ENCODE assay signal across 8 mouse cellular contexts in genomic region chr7:45458748-45459563, GRCm38 (mm10). TPM values are rescaled to one million over a fixed set of nuclear protein-coding genes. Genes with fewer than 3 reads are reported as not detected.
DNase-seq lines count a peak whose midpoint lies in the region; ATAC-seq and TF ChIP-seq lines count a peak whose summit lies in the region.

No protein-coding gene starts in this region.

- no peak for TF ChIP-seq CTCF in MEL (IDR thresholded peaks at IDR 0.05 in 2 of 3, conservative IDR thresholded peaks at IDR 0.05 in 1 of 3; ENCODE audit: control insufficient read depth in 1 of 3, insufficient read depth in 1 of 3, low read depth in 2 of 3, low read length in 3 of 3, poor library complexity in 1 of 3, severe bottlenecking in 1 of 3)
- no peak for TF ChIP-seq CTCF in cerebellum, adult 2 months (IDR thresholded peaks at IDR 0.05; ENCODE audit: borderline replicate concordance, insufficient read depth, low read depth, low read length)
- no peak for TF ChIP-seq CTCF in forebrain, postnatal 0 days (IDR thresholded peaks at IDR 0.05; ENCODE audit: low read depth)

- TF ChIP-seq EP300 in MEL (IDR thresholded peaks at IDR 0.05; ENCODE audit: low read depth in 1 of 2, low read length in 2 of 2), result no peak

- no peaks in the 10 kb centered on the region for H3K27me3 ChIP-seq in MEL (ENCODE audit: control insufficient read depth in 1 of 2, insufficient read depth in 2 of 2, low read length in 2 of 2)
- no peaks in the 10 kb centered on the region for H3K27me3 ChIP-seq in cerebellum, adult 2 months (ENCODE audit: control insufficient read depth, insufficient read depth, low read length)
- no peaks in the 10 kb centered on the region for H3K27me3 ChIP-seq in forebrain, postnatal 0 days (ENCODE audit: insufficient read depth, low read length)
- H3K27me3 ChIP-seq in hindbrain, embryonic 11.5 days (ENCODE audit: control insufficient read depth, insufficient read depth, low read length), result no peaks in the 10 kb centered on the region

- no peak for TF ChIP-seq RAD21 in MEL (IDR thresholded peaks at IDR 0.05; ENCODE audit: low read depth, low read length)

- H3K79me2 ChIP-seq in MEL (ENCODE audit: control insufficient read depth, insufficient read depth, low read length, poor library complexity), result peaks cover 24% of the 10 kb centered on the region

- H3K4me2 ChIP-seq in forebrain, postnatal 0 days (ENCODE audit: low read depth), result peak overlapping the region; percentile 76
- peak overlapping the region; percentile 64 for H3K4me2 ChIP-seq in hindbrain, embryonic 11.5 days (replicated peaks; ENCODE audit: low read depth, low read length)

- DNase-seq in MEL (ENCODE audit: low read depth, low spot score), result peak; percentile 84
- DNase-seq in cerebellum, adult 2 months, result peak; percentile 81 to 86
- DNase-seq in forebrain, postnatal 0 days, result peak; percentile 94
- peak; percentile 92 for DNase-seq in hindbrain, embryonic 11.5 days (ENCODE audit: low spot score)
- peak; percentile 73 to 81 for DNase-seq in layer of hippocampus, postnatal 25 days (ENCODE audit: extremely low spot score in 1 of 2, low spot score in 1 of 2)
- peak; percentile 78 for DNase-seq in lung, postnatal 25 days (ENCODE audit: low spot score)
- peak; percentile 87 for DNase-seq in retina, embryonic 14.5 days (ENCODE audit: low spot score)
- peak; percentile 87 for DNase-seq in thymus, postnatal 25 days

- H3K36me3 ChIP-seq in MEL (ENCODE audit: control insufficient read depth in 1 of 2, insufficient read depth in 2 of 2, low read length in 2 of 2), result peaks cover 7 to 22% of the 10 kb centered on the region in 2 experiments
- peaks cover 48% of the 10 kb centered on the region for H3K36me3 ChIP-seq in forebrain, postnatal 0 days (ENCODE audit: insufficient read depth)
- H3K36me3 ChIP-seq in hindbrain, embryonic 11.5 days (ENCODE audit: control insufficient read depth, insufficient read depth, low read length), result peaks cover 8% of the 10 kb centered on the region

- peak overlapping the region; percentile 93 for H3K9ac ChIP-seq in MEL (ENCODE audit: control insufficient read depth, low read depth, low read length, poor library complexity, severe bottlenecking)
- H3K9ac ChIP-seq in forebrain, postnatal 0 days, result peak overlapping the region; percentile 87
- H3K9ac ChIP-seq in hindbrain, embryonic 11.5 days (ENCODE audit: low read depth, low read length), result peak overlapping the region; percentile 92

- peaks cover 7 to 22% of the 10 kb centered on the region in 2 experiments; a peak in 3 of 4 replicates for H3K4me1 ChIP-seq in MEL (ENCODE audit: control insufficient read depth in 1 of 2, insufficient read depth in 2 of 2, low read length in 2 of 2)
- H3K4me1 ChIP-seq in cerebellum, adult 2 months (ENCODE audit: control insufficient read depth, insufficient read depth, low read length), result peaks cover 11% of the 10 kb centered on the region
- peaks cover 21% of the 10 kb centered on the region for H3K4me1 ChIP-seq in forebrain, postnatal 0 days (ENCODE audit: insufficient read depth)
- peaks cover 16% of the 10 kb centered on the region for H3K4me1 ChIP-seq in hindbrain, embryonic 11.5 days (replicated peaks; ENCODE audit: control insufficient read depth, insufficient read depth, low read length)

- no peak; a peak in 2 of 4 replicates for TF ChIP-seq POLR2A in MEL (IDR thresholded peaks at IDR 0.05; ENCODE audit: control insufficient read depth in 1 of 2, insufficient read depth in 1 of 2, low read depth in 1 of 2, low read length in 2 of 2, poor library complexity in 1 of 2)
- no peak for TF ChIP-seq POLR2A in cerebellum, adult 2 months (IDR thresholded peaks at IDR 0.05; ENCODE audit: borderline replicate concordance, insufficient read depth, low read length)

- WGBS in cerebellum, adult 2 months, result under 1% methylated on average over 43 of the region's 43 CpGs
- WGBS in forebrain, postnatal 0 days, result 0% methylated on average over 41 of the region's 43 CpGs
- WGBS in hindbrain, embryonic 11.5 days, result 1% methylated on average over 38 of the region's 43 CpGs

- peak overlapping the region; percentile 88 for H3K27ac ChIP-seq in MEL (ENCODE audit: control insufficient read depth, low read depth, low read length)
- peak overlapping the region; percentile 71 for H3K27ac ChIP-seq in cerebellum, adult 2 months (ENCODE audit: insufficient read depth, low read length)
- H3K27ac ChIP-seq in forebrain, postnatal 0 days (ENCODE audit: low read depth, low read length), result peak overlapping the region; percentile 92
- H3K27ac ChIP-seq in hindbrain, embryonic 11.5 days (ENCODE audit: low read depth, low read length), result peak overlapping the region; percentile 67

- H3K9me3 ChIP-seq in MEL (replicated peaks; ENCODE audit: insufficient read depth, low read length), result no peaks in the 10 kb centered on the region
- no peaks in the 10 kb centered on the region for H3K9me3 ChIP-seq in forebrain, postnatal 0 days (ENCODE audit: low read length)
- H3K9me3 ChIP-seq in hindbrain, embryonic 11.5 days (ENCODE audit: control insufficient read depth, low read length), result no peaks in the 10 kb centered on the region

- ATAC-seq in forebrain, postnatal 0 days, result peak; percentile 77
- peak; percentile 80 for ATAC-seq in hindbrain, embryonic 11.5 days (ENCODE audit: low FRiP score)

- H3K4me3 ChIP-seq in MEL (ENCODE audit: control insufficient read depth in 1 of 2, insufficient read depth in 1 of 2, low read depth in 2 of 2, low read length in 2 of 2), result peak overlapping the region; percentile 78 to 80
- peak overlapping the region; percentile 96 for H3K4me3 ChIP-seq in cerebellum, adult 2 months (replicated peaks; ENCODE audit: insufficient read depth, low read depth, low read length)
- peak overlapping the region; percentile 87 for H3K4me3 ChIP-seq in forebrain, postnatal 0 days (ENCODE audit: low read depth, low read length)
- H3K4me3 ChIP-seq in hindbrain, embryonic 11.5 days (ENCODE audit: low read depth, low read length), result peak overlapping the region; percentile 84

TF ChIP-seq in MEL, 35 proteins besides CTCF, POLR2A, EP300 and RAD21 (continues in another document):
- TF ChIP-seq ZC3H11A (IDR thresholded peaks at IDR 0.05; ENCODE audit: low read depth, low read length) (no peak), KAT2A (conservative IDR thresholded peaks at IDR 0.05; ENCODE audit: low read depth, low read length) (no peak), TCF12 (IDR thresholded peaks at IDR 0.05; ENCODE audit: low read depth, low read length) (no peak), MYB (IDR thresholded peaks at IDR 0.05; ENCODE audit: low read depth, low read length) (no peak), MAX (IDR thresholded peaks at IDR 0.05; ENCODE audit: low read length) (0 out of 2 replicates have a peak, but pooled peaks have one; percentile 25), POLR2AphosphoS2 (IDR thresholded peaks at IDR 0.05; ENCODE audit: low read length) (no peak)

RNA-seq across cellular contexts. Expression of gene Ftl1, which starts 0.7 kb away (rescaled TPM):
- 1,416 and 1,470 TPM in 2 replicates for total RNA-seq in MEL (2012; rRNA removed)
- 1,000 to 10,000 TPM in 1 of 2 experiments, not detected in 1; 2,290 TPM for polyA plus RNA-seq in MEL (2012; ENCODE audit: insufficient read depth in 1 of 2, insufficient read length in 2 of 2, low read depth in 1 of 2, low replicate concordance in 2 of 2, missing spikeins in 1 of 2)
- 463 and 480 TPM in 2 replicates for polyA plus RNA-seq in cerebellum, adult 2 months (2012; rRNA removed)
- 2,541 and 3,015 TPM in 2 replicates for total RNA-seq in forebrain, postnatal 0 days (2014; rRNA removed)
- polyA plus RNA-seq in forebrain, postnatal 0 days (2015; fragmentation: Nextera tagmentation; extraction: Ambion mirVana), result 5,542 and 6,210 TPM in 2 replicates
- polyA plus RNA-seq in hindbrain, embryonic 11.5 days (2014; fragmentation: Nextera tagmentation; extraction: Ambion mirVana), result 5,748 and 5,943 TPM in 2 replicates
- 100 to 1,000 TPM; 204 to 228 TPM for total RNA-seq in layer of hippocampus, postnatal 25 days (2021)

RNA-seq across cellular contexts. Expression of gene Bax, which starts 7.7 kb away (rescaled TPM):
- 105 and 130 TPM in 2 replicates for total RNA-seq in MEL (2012; rRNA removed)
- 100 to 1,000 TPM; 205 to 778 TPM for polyA plus RNA-seq in MEL (2012; ENCODE audit: insufficient read depth in 1 of 2, insufficient read length in 2 of 2, low read depth in 1 of 2, low replicate concordance in 2 of 2, missing spikeins in 1 of 2)
- polyA plus RNA-seq in cerebellum, adult 2 months (2012; rRNA removed), result 102 and 103 TPM in 2 replicates
- 120 and 127 TPM in 2 replicates for total RNA-seq in forebrain, postnatal 0 days (2014; rRNA removed)
- polyA plus RNA-seq in forebrain, postnatal 0 days (2015; fragmentation: Nextera tagmentation; extraction: Ambion mirVana), result 276 and 297 TPM in 2 replicates
- polyA plus RNA-seq in hindbrain, embryonic 11.5 days (2014; fragmentation: Nextera tagmentation; extraction: Ambion mirVana), result 128 and 196 TPM in 2 replicates
- 10 to 100 TPM; 81.6 to 82.1 TPM for total RNA-seq in layer of hippocampus, postnatal 25 days (2021)

RNA-seq across cellular contexts. Expression of gene Ruvbl2, which starts 21.1 kb away (rescaled TPM):
- total RNA-seq in MEL (2012; rRNA removed), result 434 and 469 TPM in 2 replicates
- polyA plus RNA-seq in MEL (2012; ENCODE audit: insufficient read depth in 1 of 2, insufficient read length in 2 of 2, low read depth in 1 of 2, low replicate concordance in 2 of 2, missing spikeins in 1 of 2), result 100 to 1,000 TPM in 1 of 2 experiments, not detected in 1; 758 TPM
- 56.8 TPM in 2 replicates for polyA plus RNA-seq in cerebellum, adult 2 months (2012; rRNA removed)
- total RNA-seq in forebrain, postnatal 0 days (2014; rRNA removed), result 123 and 149 TPM in 2 replicates
- 98.3 and 104 TPM in 2 replicates for polyA plus RNA-seq in forebrain, postnatal 0 days (2015; fragmentation: Nextera tagmentation; extraction: Ambion mirVana)
- polyA plus RNA-seq in hindbrain, embryonic 11.5 days (2014; fragmentation: Nextera tagmentation; extraction: Ambion mirVana), result 168 and 178 TPM in 2 replicates
- total RNA-seq in layer of hippocampus, postnatal 25 days (2021), result 10 to 100 TPM; 34.3 to 40.6 TPM

RNA-seq across cellular contexts. Expression of gene Tulp2, which starts 22.7 kb away (rescaled TPM):
- 0.56 and 1.1 TPM in 2 replicates for total RNA-seq in MEL (2012; rRNA removed)
- 1 to 10 TPM in 1 of 2 experiments, not detected in 1; 1.2 TPM for polyA plus RNA-seq in MEL (2012; ENCODE audit: insufficient read depth in 1 of 2, insufficient read length in 2 of 2, low read depth in 1 of 2, low replicate concordance in 2 of 2, missing spikeins in 1 of 2)
- 0.10 TPM in 1 of 2 replicates, not detected in the other for polyA plus RNA-seq in cerebellum, adult 2 months (2012; rRNA removed)
- 0.19 and 0.46 TPM in 2 replicates for total RNA-seq in forebrain, postnatal 0 days (2014; rRNA removed)
- 0.07 and 0.25 TPM in 2 replicates for polyA plus RNA-seq in forebrain, postnatal 0 days (2015; fragmentation: Nextera tagmentation; extraction: Ambion mirVana)
- polyA plus RNA-seq in hindbrain, embryonic 11.5 days (2014; fragmentation: Nextera tagmentation; extraction: Ambion mirVana), result 0.40 and 0.54 TPM in 2 replicates
- total RNA-seq in layer of hippocampus, postnatal 25 days (2021), result not detected

RNA-seq across cellular contexts. Expression of gene Gys1, which starts 24.3 kb away (rescaled TPM):
- total RNA-seq in MEL (2012; rRNA removed), result 12.8 and 15.0 TPM in 2 replicates
- polyA plus RNA-seq in MEL (2012; ENCODE audit: insufficient read depth in 1 of 2, insufficient read length in 2 of 2, low read depth in 1 of 2, low replicate concordance in 2 of 2, missing spikeins in 1 of 2), result 10 to 100 TPM in 1 of 2 experiments, not detected in 1; 46.9 TPM
- 24.4 and 24.8 TPM in 2 replicates for polyA plus RNA-seq in cerebellum, adult 2 months (2012; rRNA removed)
- 9.8 and 11.4 TPM in 2 replicates for total RNA-seq in forebrain, postnatal 0 days (2014; rRNA removed)
- 8.6 and 12.3 TPM in 2 replicates for polyA plus RNA-seq in forebrain, postnatal 0 days (2015; fragmentation: Nextera tagmentation; extraction: Ambion mirVana)
- 29.2 and 30.6 TPM in 2 replicates for polyA plus RNA-seq in hindbrain, embryonic 11.5 days (2014; fragmentation: Nextera tagmentation; extraction: Ambion mirVana)
- total RNA-seq in layer of hippocampus, postnatal 25 days (2021), result 10 to 100 TPM; 13.9 to 16.5 TPM

Comparison
In these comparisons a context has a peak if more than half of its experiments do, and no peak if none do; other contexts are left out.
1. Peak in every context shown above with its lines: DNase-seq, ATAC-seq, H3K4me3 ChIP-seq and H3K27ac ChIP-seq.